Mouse (Mus musculus) heart, postnatal 0 days (tissue): ENCODE results near the gene Bag1. TPM values are rescaled to one million over a fixed set of nuclear protein-coding genes. Genes with fewer than 3 reads are reported as not detected.

ENCODE experiments used
- ATAC-seq: fragments of 200-750 bp; cut with Nextera tagmentation; 2 replicates; pipeline ENCODE4 v1.8.0; 2017; ENCODE audit warnings: low read depth, moderate number of reproducible peaks, moderate library complexity; ENCODE audit not compliant: insufficient read depth
- DNase-seq: peaks from one replicate; pipeline ENCODE4 v3.0.0-alpha.2; 2016; ENCODE audit warnings: low spot score
- H3K27ac ChIP-seq: fragments of 300-500 bp; sonication (generic); 2 replicates; pipeline ENCODE4 v1.5.1; 2014; ENCODE audit warnings: low read depth, mild to moderate bottlenecking
- H3K27me3 ChIP-seq: fragments of 300-500 bp; sonication (generic); 2 replicates; pipeline ENCODE4 v1.6.1; 2014; ENCODE audit warnings: low read length, mixed read lengths; ENCODE audit not compliant: control insufficient read depth, insufficient read depth
- H3K36me3 ChIP-seq: fragments of 300-500 bp; sonication (generic); replicated peaks from 2 replicates; pipeline ENCODE4 v1.6.1; 2014; ENCODE audit warnings: low read length, mixed read lengths; ENCODE audit not compliant: control insufficient read depth, insufficient read depth
- H3K4me1 ChIP-seq: fragments of 300-500 bp; sonication (generic); 2 replicates; pipeline ENCODE4 v1.6.1; 2014; ENCODE audit warnings: antibody characterized with exemption; ENCODE audit not compliant: control insufficient read depth, insufficient read depth
- H3K4me2 ChIP-seq: fragments of 300-500 bp; sonication (generic); 2 replicates; pipeline ENCODE4 v1.6.1; 2014; ENCODE audit warnings: low read depth, mild to moderate bottlenecking, low read length, moderate library complexity
- H3K4me3 ChIP-seq: fragments of 300-500 bp; sonication (generic); 2 replicates; pipeline ENCODE4 v1.5.1; 2014; ENCODE audit warnings: low read depth, low read length
- H3K9ac ChIP-seq: fragments of 300-500 bp; sonication (generic); replicated peaks from 2 replicates; pipeline ENCODE4 v1.6.1; 2014; ENCODE audit warnings: low read depth, low read length, mixed read lengths
- H3K9me3 ChIP-seq: fragments of 300-500 bp; sonication (generic); replicated peaks from 2 replicates; pipeline ENCODE4 v1.6.1; 2016; ENCODE audit warnings: low read length; ENCODE audit not compliant: control insufficient read depth
- CTCF ChIP-seq: IDR thresholded peaks from 2 replicates; pipeline ENCODE4 v1.5.1; 2016; ENCODE audit warnings: antibody characterized with exemption, control low read depth, low read depth
- EP300 ChIP-seq: IDR thresholded peaks from 2 replicates; pipeline ENCODE4 v1.6.1; 2016; ENCODE audit warnings: antibody characterized with exemption, low read depth
- WGBS: fragments of 180-500 bp; shearing (Covaris S2); extraction: QIAGEN DNeasy Blood & Tissue Kit; methylation state at CpG from one replicate; pipeline ENCODE4 v1.1.7; 2014; 5-methylcytosine and 5-hydroxymethylcytosine counted together
- polyA plus RNA-seq: library from polyadenylated mRNA; unstranded; fragments of >200 nt; fragmentation: Nextera tagmentation; extraction: Ambion mirVana; gene quantifications from 2 replicates; pipeline ENCODE4 v1.2.1, GENCODE M21; 2015
- total RNA-seq: library from RNA; depleted of rRNA; stranded (reverse); fragments of >200 nt; gene quantifications from 2 replicates; pipeline ENCODE4 v1.2.3, GENCODE M21; 2014; ENCODE audit warnings: low replicate concordance; rRNA removed

The Bag1 gene
- total RNA-seq (77.3 and 98.8 TPM in 2 replicates), polyA plus RNA-seq (213 and 222 TPM in 2 replicates)

DNA sequence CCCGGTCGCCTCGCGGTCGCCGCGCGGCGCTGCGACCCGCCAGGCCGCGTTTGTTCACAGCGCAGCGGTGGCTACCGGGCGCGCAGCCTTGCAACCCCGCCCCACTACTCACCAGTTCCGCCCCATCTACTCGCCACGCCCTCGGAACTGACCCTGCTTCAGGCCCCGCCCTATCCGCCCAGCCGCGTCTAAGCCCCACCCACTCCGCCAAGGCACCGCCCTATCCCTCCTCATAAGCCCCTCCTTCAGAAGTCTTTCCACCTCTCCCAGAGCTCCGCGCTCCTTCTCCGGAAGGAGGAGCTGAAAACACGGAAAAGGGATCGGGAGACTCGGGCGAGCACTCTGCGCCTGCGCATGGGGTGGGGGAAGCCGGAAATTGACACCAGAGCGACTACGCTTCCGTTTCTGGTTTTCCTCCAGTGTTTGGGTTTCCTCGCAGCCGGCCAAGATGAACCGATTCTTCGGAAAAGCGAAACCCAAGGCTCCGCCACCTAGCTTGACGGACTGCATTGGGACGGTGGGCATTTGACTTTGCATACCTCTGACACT, at the start of gene Bag1, which contains the start of gene Chmp5:
Bag1 (minus strand) TSS at position 135 of the 549 bp plus-strand sequence.
Chmp5 (plus strand) TSS at position 248 of the 549 bp plus-strand sequence.
- Histone ChIP-seq H3K36me3 (peaks cover 38% of the 10 kb centered on the region), H3K9me3 (no peaks in the 10 kb centered on the region), H3K4me2 (peak within 1 kb of the TSS; percentile 75), H3K4me1 (peaks cover 17% of the 10 kb centered on the region), H3K27me3 (no peaks in the 10 kb centered on the region), H3K9ac (peak within 1 kb of the TSS; percentile 83), H3K4me3 (peak within 1 kb of the TSS; percentile 80), H3K27ac (peak within 1 kb of the TSS; percentile 89)
- 0% methylated on average over 42 of the region's 50 CpGs for WGBS
- no peak for TF ChIP-seq EP300
- TF ChIP-seq CTCF: peak; percentile 25
- ATAC-seq: peak; percentile 98
- peak; percentile 100 for DNase-seq

- Histone ChIP-seq H3K4me2 (no peak overlapping the region), H3K36me3 (peaks cover 97% of the 10 kb centered on the region), H3K9me3 (no peaks in the 10 kb centered on the region), H3K4me3 (no peak overlapping the region), H3K9ac (no peak overlapping the region), H3K4me1 (no peaks in the 10 kb centered on the region), H3K27ac (no peak overlapping the region), H3K27me3 (no peaks in the 10 kb centered on the region)
- 96% methylated on average over 6 of the region's 6 CpGs for WGBS
- DNase-seq: no peak
- no peak for TF ChIP-seq EP300
- no peak for TF ChIP-seq CTCF
- no peak for ATAC-seq
These were observed 48.2 kb upstream of the Bag1 start for GRCm38 (mm10) chr4:40996302-40996701.

DNA sequence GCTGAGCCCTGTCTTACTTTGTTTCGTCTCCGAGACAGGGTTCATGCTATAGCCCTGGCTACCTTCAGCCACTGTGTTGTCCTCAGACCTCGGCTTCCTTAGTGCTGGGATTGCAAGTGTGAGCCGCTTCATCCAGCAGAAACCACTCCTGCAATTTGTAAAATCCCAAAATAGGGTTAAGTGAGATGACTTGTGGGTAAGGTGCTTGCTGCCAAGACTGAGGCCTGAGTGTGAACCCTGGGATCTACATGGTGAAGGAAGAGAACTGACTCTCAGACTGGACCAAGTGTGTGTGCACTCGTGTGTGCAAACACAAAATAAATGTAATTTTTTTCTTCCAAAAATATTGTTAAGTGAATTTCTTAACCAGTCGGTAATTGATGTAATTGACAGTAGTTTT, 41.5 kb upstream of the Bag1 start:
- no peak overlapping the region for H3K9ac ChIP-seq
- DNase-seq (no peak), ATAC-seq (no peak)
- H3K27ac ChIP-seq: no peak overlapping the region
- H3K4me1 ChIP-seq: no peaks in the 10 kb centered on the region
- TF ChIP-seq EP300 (no peak), CTCF (no peak)
- H3K36me3 ChIP-seq: peaks cover 98% of the 10 kb centered on the region
- H3K4me3 ChIP-seq: no peak overlapping the region
- H3K4me2 ChIP-seq: no peak overlapping the region
- no peaks in the 10 kb centered on the region for H3K27me3 ChIP-seq
- H3K9me3 ChIP-seq: no peaks in the 10 kb centered on the region
- 88% methylated on average over 6 of the region's 6 CpGs for WGBS

GRCm38 (mm10) chr4:40983686-40984085, 35.6 kb upstream of the Bag1 start:
- ATAC-seq (peak; percentile 87), DNase-seq (peak; percentile 61)
- peak overlapping the region; percentile 70 for H3K27ac ChIP-seq
- peaks cover 70% of the 10 kb centered on the region for H3K36me3 ChIP-seq
- H3K9me3 ChIP-seq: no peaks in the 10 kb centered on the region
- TF ChIP-seq CTCF (no peak), EP300 (no peak)
- H3K4me2 ChIP-seq: no peak overlapping the region
- H3K4me1 ChIP-seq: peaks cover 7% of the 10 kb centered on the region
- WGBS: 36% methylated on average over 1 of the region's 1 CpGs
- no peak overlapping the region for H3K9ac ChIP-seq
- no peaks in the 10 kb centered on the region for H3K27me3 ChIP-seq
- no peak overlapping the region for H3K4me3 ChIP-seq

- Histone ChIP-seq H3K4me1 (peaks cover 7% of the 10 kb centered on the region), H3K9me3 (no peaks in the 10 kb centered on the region), H3K36me3 (peaks cover 71% of the 10 kb centered on the region), H3K4me3 (no peak overlapping the region), H3K4me2 (no peak overlapping the region), H3K27ac (no peak overlapping the region), H3K9ac (no peak overlapping the region), H3K27me3 (no peaks in the 10 kb centered on the region)
- TF ChIP-seq EP300: no peak
- no peak for TF ChIP-seq CTCF
- ATAC-seq: no peak
- 45% methylated on average over 3 of the region's 3 CpGs for WGBS
- DNase-seq: no peak
These were observed 34.4 kb upstream of the Bag1 start for GRCm38 (mm10) chr4:40982486-40982885.

DNA sequence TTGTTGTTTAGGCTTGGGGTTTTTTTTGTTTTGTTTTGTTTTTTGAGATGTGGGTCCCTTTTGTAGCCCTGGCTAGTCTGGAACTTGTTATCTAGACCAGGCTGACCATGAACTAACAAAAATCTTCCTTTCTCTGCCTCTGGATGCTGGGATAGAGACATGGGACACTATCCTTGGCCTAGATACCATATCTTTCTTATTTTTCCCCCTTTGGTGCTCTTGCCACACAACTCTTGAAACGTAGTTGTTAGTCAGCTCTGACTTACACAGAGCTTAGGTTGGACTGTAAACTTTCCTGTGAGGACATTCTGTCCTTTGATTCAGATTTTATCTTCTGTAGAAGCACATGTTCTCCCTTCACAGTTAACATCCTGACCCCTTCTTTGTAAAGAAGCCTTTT, 31.3 kb upstream of the Bag1 start:
- Histone ChIP-seq H3K27ac (no peak overlapping the region), H3K9ac (no peak overlapping the region), H3K4me1 (peaks cover 7% of the 10 kb centered on the region), H3K4me2 (no peak overlapping the region), H3K4me3 (no peak overlapping the region), H3K9me3 (no peaks in the 10 kb centered on the region), H3K36me3 (peaks cover 54% of the 10 kb centered on the region), H3K27me3 (no peaks in the 10 kb centered on the region)
- no peak for ATAC-seq
- TF ChIP-seq EP300 (no peak), CTCF (no peak)
- DNase-seq: no peak
- WGBS: 86% methylated on average over 1 of the region's 1 CpGs
